Mouse (Mus musculus) intestine, postnatal 0 days (tissue): ENCODE data around the gene Vps36. TPM values are rescaled to one million over a fixed set of nuclear protein-coding genes. Genes with fewer than 3 reads are reported as not detected.

Source experiments
- ATAC-seq: fragments of 200-750 bp; cut with Nextera tagmentation; 2 replicates; pipeline ENCODE4 v1.8.0; 2017; ENCODE audit warnings: mild to moderate bottlenecking, moderate TSS enrichment, moderate library complexity
- H3K27ac ChIP-seq: fragments of 300-500 bp; sonication (generic); 2 replicates; pipeline ENCODE4 v1.5.1; 2014; ENCODE audit warnings: mild to moderate bottlenecking, low read depth, low read length, moderate library complexity
- H3K27me3 ChIP-seq: fragments of 300-500 bp; sonication (generic); replicated peaks from 2 replicates; pipeline ENCODE4 v1.6.1; 2014; ENCODE audit warnings: low read length, mixed read lengths; ENCODE audit not compliant: control insufficient read depth, insufficient read depth
- H3K36me3 ChIP-seq: fragments of 300-500 bp; sonication (generic); 2 replicates; pipeline ENCODE4 v1.6.1; 2014; ENCODE audit warnings: mild to moderate bottlenecking, moderate library complexity; ENCODE audit not compliant: control insufficient read depth, insufficient read depth
- H3K4me1 ChIP-seq: fragments of 300-500 bp; sonication (generic); replicated peaks from 2 replicates; pipeline ENCODE4 v1.6.1; 2014; ENCODE audit warnings: antibody characterized with exemption, low read length, mixed read lengths; ENCODE audit not compliant: control insufficient read depth, insufficient read depth
- H3K4me2 ChIP-seq: fragments of 300-500 bp; sonication (generic); replicated peaks from 2 replicates; pipeline ENCODE4 v1.6.1; 2014; ENCODE audit warnings: low read depth, mild to moderate bottlenecking, moderate library complexity
- H3K4me3 ChIP-seq: fragments of 300-500 bp; sonication (generic); 2 replicates; pipeline ENCODE4 v1.5.1; 2014; ENCODE audit warnings: low read depth, low read length
- H3K9ac ChIP-seq: fragments of 300-500 bp; sonication (generic); 2 replicates; pipeline ENCODE4 v1.6.1; 2014; ENCODE audit warnings: mild to moderate bottlenecking, low read depth, low read length
- H3K9me3 ChIP-seq: fragments of 300-500 bp; sonication (generic); 2 replicates; pipeline ENCODE4 v1.6.1; 2016; ENCODE audit warnings: mixed run types; ENCODE audit not compliant: control insufficient read depth
- CTCF ChIP-seq: sonication (generic); IDR thresholded peaks from 2 replicates; pipeline ENCODE4 v1.5.1; 2016; ENCODE audit warnings: low read depth, mild to moderate bottlenecking, control low read depth, antibody characterized with exemption, moderate library complexity
- WGBS: fragments of 180-500 bp; shearing (Covaris S2); extraction: QIAGEN DNeasy Blood & Tissue Kit; methylation state at CpG from one replicate; pipeline ENCODE4 v1.1.7; 2014; 5-methylcytosine and 5-hydroxymethylcytosine counted together
- polyA plus RNA-seq: library from polyadenylated mRNA; unstranded; fragments of >200 nt; fragmentation: Nextera tagmentation; extraction: Ambion mirVana; gene quantifications from 2 replicates; pipeline ENCODE4 v1.2.1, GENCODE M21; 2015

Vps36 gene
- 21.7 and 24.0 TPM in 2 replicates for polyA plus RNA-seq

DNA sequence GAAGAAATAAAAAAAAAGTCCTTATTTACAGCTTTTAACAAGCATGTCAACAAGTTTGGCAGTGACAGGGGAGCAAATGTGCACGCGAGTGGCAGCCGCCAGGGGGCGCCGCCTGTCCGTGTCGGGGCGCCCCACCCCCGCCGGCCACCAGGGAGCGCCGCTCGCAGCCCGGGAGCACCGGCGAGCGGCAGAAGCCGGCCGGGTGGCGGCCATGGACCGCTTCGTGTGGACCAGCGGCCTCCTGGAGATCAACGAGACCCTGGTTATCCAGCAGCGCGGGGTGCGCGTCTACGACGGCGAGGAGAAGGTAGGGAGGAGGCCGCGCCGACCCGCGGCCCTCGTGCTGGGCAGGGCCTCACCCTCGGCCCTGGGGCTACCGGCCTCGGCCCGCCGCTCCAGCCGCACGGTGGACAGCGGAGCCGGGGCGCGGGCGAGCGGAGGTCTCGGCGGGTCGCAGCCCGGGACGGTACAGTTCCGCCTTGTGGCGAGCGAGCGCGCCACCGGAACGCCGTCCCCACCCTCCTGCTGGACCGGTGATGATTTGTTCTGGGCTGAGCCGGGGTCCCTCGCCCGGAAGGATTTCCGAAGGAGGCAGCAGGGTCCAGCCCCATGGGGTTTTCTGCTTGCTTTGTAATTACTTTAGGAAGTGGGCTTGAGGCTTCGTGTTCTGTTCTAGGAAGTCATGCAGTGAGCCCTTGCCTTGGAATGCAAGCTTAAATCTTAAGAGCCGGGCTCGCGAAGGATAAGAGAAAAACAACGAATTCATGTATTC, at the start of gene Vps36:
Gene Vps36 (plus strand): TSS at position 150 of the 772 bp plus-strand sequence.
- peak within 1 kb of the TSS; percentile 98 for H3K27ac ChIP-seq
- peak within 1 kb of the TSS; percentile 77 for H3K4me2 ChIP-seq
- H3K4me3 ChIP-seq = peak within 1 kb of the TSS; percentile 86
- ATAC-seq = peak; percentile 97
- WGBS = under 1% methylated on average over 73 of the region's 73 CpGs
- TF ChIP-seq CTCF = peak; percentile 97
- H3K9ac ChIP-seq = peak within 1 kb of the TSS; percentile 91
- no peaks in the 10 kb centered on the region for H3K36me3 ChIP-seq
- no peaks in the 10 kb centered on the region for H3K4me1 ChIP-seq
- H3K9me3 ChIP-seq = no peaks in the 10 kb centered on the region
- no peaks in the 10 kb centered on the region for H3K27me3 ChIP-seq

GRCm38 (mm10) chr8:22143764-22144491, 48.7 kb upstream of the Vps36 start:
- no peaks in the 10 kb centered on the region for H3K9me3 ChIP-seq
- no peak overlapping the region for H3K9ac ChIP-seq
- no peaks in the 10 kb centered on the region for H3K4me1 ChIP-seq
- WGBS = 73% methylated on average over 1 of the region's 1 CpGs
- no peak for TF ChIP-seq CTCF
- H3K4me2 ChIP-seq = no peak overlapping the region
- ATAC-seq = no peak
- H3K36me3 ChIP-seq = peaks cover 20% of the 10 kb centered on the region; the same call in 1 of the 2 replicates
- H3K27ac ChIP-seq = no peak overlapping the region
- H3K4me3 ChIP-seq = no peak overlapping the region
- H3K27me3 ChIP-seq = no peaks in the 10 kb centered on the region

DNA sequence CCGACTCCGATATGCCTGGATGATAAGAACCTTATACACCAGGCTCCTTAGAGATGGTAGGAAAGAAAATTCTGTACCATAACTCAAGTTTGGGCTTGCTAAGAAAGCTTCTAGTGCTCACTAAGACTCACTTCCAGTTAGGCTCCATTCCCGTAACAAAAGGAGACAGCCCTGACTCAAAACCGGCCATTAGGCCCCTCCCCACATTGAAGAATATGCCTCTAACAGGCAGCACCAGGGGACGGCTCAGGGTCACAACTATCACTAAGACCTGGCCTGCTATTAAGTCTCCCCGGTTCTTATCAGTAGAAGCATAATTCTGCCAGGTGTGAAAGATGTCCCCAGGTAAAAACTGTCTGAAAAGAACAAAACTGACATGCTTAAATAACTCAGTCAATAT, 46.8 kb upstream of the Vps36 start:
- Histone ChIP-seq H3K4me2 (no peak overlapping the region), H3K4me1 (no peaks in the 10 kb centered on the region; the same call in 1 of the 2 replicates), H3K9me3 (no peaks in the 10 kb centered on the region), H3K9ac (no peak overlapping the region), H3K4me3 (no peak overlapping the region), H3K27me3 (no peaks in the 10 kb centered on the region), H3K36me3 (peaks cover 20% of the 10 kb centered on the region; the same call in 1 of the 2 replicates), H3K27ac (no peak overlapping the region)
- no peak for ATAC-seq
- no peak for TF ChIP-seq CTCF
- 75% methylated on average over 6 of the region's 6 CpGs for WGBS

GRCm38 (mm10) chr8:22147706-22148366, 44.8 kb upstream of the Vps36 start:
- Histone ChIP-seq H3K9ac (no peak overlapping the region), H3K4me3 (no peak overlapping the region), H3K4me2 (no peak overlapping the region), H3K27me3 (no peaks in the 10 kb centered on the region), H3K4me1 (no peaks in the 10 kb centered on the region; the same call in 1 of the 2 replicates), H3K27ac (no peak overlapping the region), H3K36me3 (peaks cover 12% of the 10 kb centered on the region; the same call in 1 of the 2 replicates), H3K9me3 (no peaks in the 10 kb centered on the region)
- ATAC-seq = no peak
- 83% methylated on average over 9 of the region's 9 CpGs for WGBS
- no peak for TF ChIP-seq CTCF

- no peak for ATAC-seq
- Histone ChIP-seq H3K4me1 (no peaks in the 10 kb centered on the region; the same call in 1 of the 2 replicates), H3K4me3 (no peak overlapping the region), H3K9ac (no peak overlapping the region), H3K27me3 (no peaks in the 10 kb centered on the region), H3K36me3 (peaks cover 9% of the 10 kb centered on the region; the same call in 1 of the 2 replicates), H3K9me3 (no peaks in the 10 kb centered on the region), H3K27ac (no peak overlapping the region), H3K4me2 (no peak overlapping the region)
- TF ChIP-seq CTCF = no peak
- 93% methylated on average over 7 of the region's 7 CpGs for WGBS
Observed at GRCm38 (mm10) chr8:22148367-22148740, 44.3 kb upstream of the Vps36 start.
